Mouse (Mus musculus): ENCODE measurements around the gene Il22. TPM values are rescaled to one million over a fixed set of nuclear protein-coding genes. Genes with fewer than 3 reads are reported as not detected.

Gene Il22
- not detected in 4 replicates for total RNA-seq (2023; ENCODE audit: inconsistent age)

GRCm38 (mm10) chr10:118204642-118205041 is at the start of gene Il22:
Il22 (plus strand) TSS chr10:118204942.

GRCm38 (mm10) chr10:118240680-118241079 is 35.9 kb downstream of the Il22 start, which contains the start of gene Gm32717:
Gm32717 (minus strand) TSS chr10:118240780.

DNA sequence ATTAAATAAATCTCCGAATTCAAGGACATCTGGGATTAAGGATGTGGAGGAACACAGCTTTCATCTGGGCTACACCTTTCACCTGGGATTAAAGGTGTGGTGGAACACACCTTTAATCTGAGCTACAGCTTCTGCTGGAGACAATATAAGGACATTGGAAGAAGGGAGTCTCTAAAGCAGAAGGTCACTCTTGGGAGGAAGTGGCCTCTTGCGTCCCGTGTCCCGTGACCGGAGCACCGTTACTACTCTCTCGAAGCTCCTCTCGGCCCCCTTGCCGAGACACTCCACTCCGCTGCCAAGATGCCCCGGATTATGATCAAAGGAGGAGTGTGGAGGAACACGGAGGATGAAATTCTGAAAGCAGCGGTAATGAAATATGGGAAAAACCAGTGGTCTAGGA is 53.6 kb downstream of the Il22 start, which contains the start of gene Gm32802:
Gene Gm32802, plus strand, starts transcription at position 301 of the 400 bp plus-strand sequence.

Other genes starting within 250 kb of the Il22 start
- gene Mdm1, start 63.1 kb upstream of the Il22 start, total RNA-seq (2023; ENCODE audit: inconsistent age) = 9.7 to 13.5 TPM (median 12.7 TPM) in 4 replicates
- gene Gm32717, start 35.8 kb downstream of the Il22 start, total RNA-seq (2023; ENCODE audit: inconsistent age) = 0.72 to 1.3 TPM (median 1.1 TPM) in 4 replicates
- gene Gm32802, start 53.7 kb downstream of the Il22 start, total RNA-seq (2023; ENCODE audit: inconsistent age) = 0.72 to 1.3 TPM (median 1.1 TPM) in 4 replicates
- gene Iltifb, start 90.1 kb downstream of the Il22 start, total RNA-seq (2023; ENCODE audit: inconsistent age) = not detected in 4 replicates
- gene Gm9040, start 122.0 kb downstream of the Il22 start, total RNA-seq (2023; ENCODE audit: inconsistent age) = not detected in 4 replicates
- gene Gm9044, start 127.5 kb downstream of the Il22 start, total RNA-seq (2023; ENCODE audit: inconsistent age) = not detected in 4 replicates
- gene Gm9045, start 132.9 kb downstream of the Il22 start, total RNA-seq (2023; ENCODE audit: inconsistent age) = not detected in 4 replicates
- gene Gm9046, start 138.3 kb downstream of the Il22 start, total RNA-seq (2023; ENCODE audit: inconsistent age) = not detected in 4 replicates
- gene Gm9048, start 143.7 kb downstream of the Il22 start, total RNA-seq (2023; ENCODE audit: inconsistent age) = not detected in 4 replicates
- not detected in 4 replicates for gene Gm9049, start 149.2 kb downstream of the Il22 start, total RNA-seq (2023; ENCODE audit: inconsistent age)
- 0.61 to 1.7 TPM (median 1.1 TPM) in 4 replicates for gene Ifng, start 236.1 kb downstream of the Il22 start, total RNA-seq (2023; ENCODE audit: inconsistent age)

Data from B cell, adult (primary cell).